Mouse (Mus musculus) embryonic facial prominence, embryonic 14.5 days (tissue): ENCODE measurements around the gene Vmn1r54. TPM values are rescaled to one million over a fixed set of nuclear protein-coding genes. Genes with fewer than 3 reads are reported as not detected.
"Not testable (repeated sequence)": the region's sequence is repeated elsewhere in the genome, so short reads cannot be mapped to it uniquely, and the experiment has no call there.

Experiments
- ATAC-seq: fragments of 200-750 bp; cut with Nextera tagmentation; 2 replicates; pipeline ENCODE4 v1.8.0; 2017; ENCODE audit warnings: low read depth, moderate number of reproducible peaks, moderate TSS enrichment
- DNase-seq: peaks from one replicate; pipeline ENCODE4 v3.0.0-alpha.2; 2015; ENCODE audit warnings: low spot score
- H3K27ac ChIP-seq: fragments of 300-500 bp; sonication (generic); replicated peaks from 2 replicates; pipeline ENCODE4 v1.5.1; 2014; ENCODE audit warnings: low read depth, mild to moderate bottlenecking, low read length, moderate library complexity
- H3K27me3 ChIP-seq: fragments of 300-500 bp; sonication (generic); replicated peaks from 2 replicates; pipeline ENCODE4 v1.6.1; 2014; ENCODE audit warnings: low read length; ENCODE audit not compliant: control insufficient read depth, insufficient read depth
- H3K36me3 ChIP-seq: fragments of 300-500 bp; sonication (generic); 2 replicates; pipeline ENCODE4 v1.6.1; 2014; ENCODE audit warnings: low read length, mixed read lengths; ENCODE audit not compliant: control insufficient read depth, insufficient read depth
- H3K4me1 ChIP-seq: fragments of 300-500 bp; sonication (generic); 2 replicates; pipeline ENCODE4 v1.6.1; 2014; ENCODE audit warnings: antibody characterized with exemption, low read length; ENCODE audit not compliant: control insufficient read depth, insufficient read depth
- H3K4me2 ChIP-seq: fragments of 300-500 bp; sonication (generic); 2 replicates; pipeline ENCODE4 v1.6.1; 2014; ENCODE audit warnings: low read depth, mild to moderate bottlenecking, low read length, moderate library complexity, mixed read lengths
- H3K4me3 ChIP-seq: fragments of 300-500 bp; sonication (generic); 2 replicates; pipeline ENCODE4 v1.5.1; 2014; ENCODE audit warnings: low read depth, mild to moderate bottlenecking, low read length
- H3K9ac ChIP-seq: fragments of 300-500 bp; sonication (generic); 2 replicates; pipeline ENCODE4 v1.6.1; 2014; ENCODE audit warnings: low read depth, mild to moderate bottlenecking, low read length, moderate library complexity, mixed read lengths
- H3K9me3 ChIP-seq: fragments of 300-500 bp; sonication (generic); 2 replicates; pipeline ENCODE4 v1.6.1; 2016; ENCODE audit warnings: low read length; ENCODE audit not compliant: control insufficient read depth
- WGBS: fragments of 180-500 bp; shearing (Covaris S2); extraction: QIAGEN DNeasy Blood & Tissue Kit; methylation state at CpG from one replicate; pipeline ENCODE4 v1.1.7; 2014; 5-methylcytosine and 5-hydroxymethylcytosine counted together
- polyA plus RNA-seq: library from polyadenylated mRNA; unstranded; fragments of >200 nt; fragmentation: Nextera tagmentation; extraction: Ambion mirVana; gene quantifications from 2 replicates; pipeline ENCODE4 v1.2.1, GENCODE M21; 2014

The Vmn1r54 gene
- polyA plus RNA-seq, result not detected in 2 replicates

GRCm38 (mm10) chr6:90246000-90246399 is at the start of gene Vmn1r54:
TSS of gene Vmn1r54 (plus strand) at chr6:90246300.
- H3K9me3 ChIP-seq, result no peaks in the 10 kb centered on the region
- H3K4me3 ChIP-seq, result no peak within 1 kb of the TSS
- no peak within 1 kb of the TSS for H3K27ac ChIP-seq
- no peaks in the 10 kb centered on the region; the same call in 1 of the 2 replicates for H3K27me3 ChIP-seq
- ATAC-seq (no peak), DNase-seq (no peak)
- H3K4me2 ChIP-seq, result no peak within 1 kb of the TSS
- 84% methylated on average over 1 of the region's 1 CpGs for WGBS
- no peak within 1 kb of the TSS for H3K9ac ChIP-seq
- no peaks in the 10 kb centered on the region for H3K36me3 ChIP-seq
- no peaks in the 10 kb centered on the region for H3K4me1 ChIP-seq

GRCm38 (mm10) chr6:90202493-90202892 is 43.6 kb upstream of the Vmn1r54 start, which contains the start of gene V1ra8:
TSS of gene V1ra8 (plus strand) at chr6:90202793.
- 90% methylated on average over 2 of the region's 2 CpGs for WGBS
- not testable (repeated sequence) for H3K27me3 ChIP-seq, H3K9me3 ChIP-seq, H3K4me3 ChIP-seq, H3K4me1 ChIP-seq, H3K27ac ChIP-seq, DNase-seq, H3K4me2 ChIP-seq, ATAC-seq, H3K36me3 ChIP-seq, H3K9ac ChIP-seq

GRCm38 (mm10) chr6:90224338-90224737 is 21.8 kb upstream of the Vmn1r54 start, which contains the start of gene Vmn1r53:
TSS of gene Vmn1r53 (minus strand) at chr6:90224438.
- Histone ChIP-seq H3K4me2 (no peak within 1 kb of the TSS), H3K27ac (no peak within 1 kb of the TSS), H3K4me3 (no peak within 1 kb of the TSS), H3K9me3 (no peaks in the 10 kb centered on the region), H3K4me1 (no peaks in the 10 kb centered on the region), H3K9ac (no peak within 1 kb of the TSS), H3K36me3 (no peaks in the 10 kb centered on the region), H3K27me3 (no peaks in the 10 kb centered on the region)
- DNase-seq (no peak), ATAC-seq (no peak)
- WGBS, result 86% methylated on average over 1 of the region's 1 CpGs

- not testable (repeated sequence) for H3K27ac ChIP-seq, H3K9me3 ChIP-seq, H3K4me1 ChIP-seq, H3K27me3 ChIP-seq, H3K4me2 ChIP-seq, H3K9ac ChIP-seq, H3K4me3 ChIP-seq, H3K36me3 ChIP-seq, DNase-seq, ATAC-seq
- 87% methylated on average over 4 of the region's 4 CpGs for WGBS
Measured at GRCm38 (mm10) chr6:90232114-90232513, 14.0 kb upstream of the Vmn1r54 start.

GRCm38 (mm10) chr6:90232681-90233080 is 13.4 kb upstream of the Vmn1r54 start:
- H3K9ac ChIP-seq, result no peak overlapping the region
- H3K36me3 ChIP-seq, result no peaks in the 10 kb centered on the region
- no peaks in the 10 kb centered on the region for H3K27me3 ChIP-seq
- no peaks in the 10 kb centered on the region for H3K9me3 ChIP-seq
- no peak overlapping the region for H3K4me2 ChIP-seq
- no peak overlapping the region for H3K27ac ChIP-seq
- ATAC-seq (no peak), DNase-seq (no peak)
- H3K4me3 ChIP-seq, result no peak overlapping the region
- WGBS, result 58% methylated on average over 27 of the region's 27 CpGs
- no peaks in the 10 kb centered on the region for H3K4me1 ChIP-seq

- H3K9me3 ChIP-seq, result no peaks in the 10 kb centered on the region
- no peak overlapping the region for H3K4me3 ChIP-seq
- no peak overlapping the region for H3K27ac ChIP-seq
- 84% methylated on average over 3 of the region's 3 CpGs for WGBS
- no peak overlapping the region for H3K4me2 ChIP-seq
- H3K9ac ChIP-seq, result no peak overlapping the region
- DNase-seq (no peak), ATAC-seq (no peak)
- no peaks in the 10 kb centered on the region for H3K27me3 ChIP-seq
- H3K4me1 ChIP-seq, result no peaks in the 10 kb centered on the region
- H3K36me3 ChIP-seq, result no peaks in the 10 kb centered on the region
Measured at GRCm38 (mm10) chr6:90244019-90244418, 2.1 kb upstream of the Vmn1r54 start.

GRCm38 (mm10) chr6:90288265-90288664 is 42.2 kb downstream of the Vmn1r54 start:
- Histone ChIP-seq H3K36me3 (no peaks in the 10 kb centered on the region), H3K9me3 (0 out of 2 replicates have a peak, but pooled peaks cover 4% of the 10 kb centered on the region), H3K4me2 (no peak overlapping the region), H3K9ac (no peak overlapping the region), H3K27me3 (no peaks in the 10 kb centered on the region), H3K4me1 (no peaks in the 10 kb centered on the region), H3K4me3 (no peak overlapping the region), H3K27ac (no peak overlapping the region)
- 57% methylated on average over 12 of the region's 12 CpGs for whole genome bisulfite sequencing
- no peak for ATAC-seq
- no peak for DNase-seq

GRCm38 (mm10) chr6:90300919-90301318 is 54.8 kb downstream of the Vmn1r54 start, which contains the start of gene BC048671:
TSS of gene BC048671 (plus strand) at chr6:90301219.
- Histone ChIP-seq H3K27ac (no peak within 1 kb of the TSS), H3K9me3 (no peaks in the 10 kb centered on the region), H3K4me2 (no peak within 1 kb of the TSS), H3K4me1 (no peaks in the 10 kb centered on the region), H3K36me3 (no peaks in the 10 kb centered on the region), H3K27me3 (no peaks in the 10 kb centered on the region), H3K4me3 (no peak within 1 kb of the TSS), H3K9ac (no peak within 1 kb of the TSS)
- WGBS, result 92% methylated on average over 1 of the region's 1 CpGs
- ATAC-seq, result no peak
- no peak for DNase-seq

- 76% methylated on average over 6 of the region's 6 CpGs for WGBS
- peaks cover 7% of the 10 kb centered on the region; the same call in 1 of the 2 replicates for H3K9me3 ChIP-seq
- H3K36me3 ChIP-seq, result no peaks in the 10 kb centered on the region
- H3K4me2 ChIP-seq, result no peak overlapping the region
- H3K9ac ChIP-seq, result no peak overlapping the region
- no peak overlapping the region for H3K27ac ChIP-seq
- no peaks in the 10 kb centered on the region for H3K27me3 ChIP-seq
- DNase-seq, result no peak
- ATAC-seq, result no peak
- H3K4me1 ChIP-seq, result no peaks in the 10 kb centered on the region
- H3K4me3 ChIP-seq, result no peak overlapping the region
Measured at GRCm38 (mm10) chr6:90306315-90306975, 60.3 kb downstream of the Vmn1r54 start.
